Mouse (Mus musculus) bone marrow, adult 2 months (tissue): ENCODE results near the gene Cd300e. TPM values are rescaled to one million over a fixed set of nuclear protein-coding genes. Genes with fewer than 3 reads are reported as not detected.

Experiments
- H3K27ac ChIP-seq: fragments of 200-500 bp; 2 replicates; pipeline ENCODE4 v1.5.1; 2012; ENCODE audit warnings: low read depth, mild to moderate bottlenecking, control low read depth, inconsistent platforms, low read length; ENCODE audit not compliant: control insufficient read depth, poor library complexity, insufficient read depth
- H3K4me1 ChIP-seq: fragments of 200-500 bp; 2 replicates; pipeline ENCODE4 v1.6.1; 2011; ENCODE audit warnings: low read length; ENCODE audit not compliant: control insufficient read depth, insufficient read depth
- H3K4me3 ChIP-seq: fragments of 200-500 bp; replicated peaks from 2 replicates; pipeline ENCODE3; 2011; ENCODE audit warnings: mild to moderate bottlenecking, low read depth, low read length, control low read depth; ENCODE audit not compliant: control insufficient read depth
- CTCF ChIP-seq: fragments of 200-500 bp; IDR thresholded peaks from 2 replicates; pipeline ENCODE4 v1.5.1; 2011; ENCODE audit warnings: low read length, control low read depth; ENCODE audit not compliant: control insufficient read depth, insufficient read depth
- POLR2A ChIP-seq: fragments of 200-500 bp; IDR thresholded peaks from 2 replicates; pipeline ENCODE4 v1.6.1; 2011; ENCODE audit warnings: low read depth, mild to moderate bottlenecking, control low read depth, low read length, borderline replicate concordance; ENCODE audit not compliant: control insufficient read depth
- WGBS: fragments of 180-500 bp; shearing (Covaris S2); methylation state at CpG from one replicate; pipeline ENCODE4 v1.1.7; 2018; 5-methylcytosine and 5-hydroxymethylcytosine counted together
- polyA plus RNA-seq: library from polyadenylated mRNA; stranded (reverse); fragments of >200 nt; gene quantifications from 2 replicates; pipeline ENCODE4 v1.2.4, GENCODE M21; 2011; ENCODE audit warnings: low replicate concordance; ENCODE audit not compliant: missing spikeins, insufficient read depth, insufficient read length

Cd300e gene
- polyA plus RNA-seq, 1 experiment = not detected

DNA sequence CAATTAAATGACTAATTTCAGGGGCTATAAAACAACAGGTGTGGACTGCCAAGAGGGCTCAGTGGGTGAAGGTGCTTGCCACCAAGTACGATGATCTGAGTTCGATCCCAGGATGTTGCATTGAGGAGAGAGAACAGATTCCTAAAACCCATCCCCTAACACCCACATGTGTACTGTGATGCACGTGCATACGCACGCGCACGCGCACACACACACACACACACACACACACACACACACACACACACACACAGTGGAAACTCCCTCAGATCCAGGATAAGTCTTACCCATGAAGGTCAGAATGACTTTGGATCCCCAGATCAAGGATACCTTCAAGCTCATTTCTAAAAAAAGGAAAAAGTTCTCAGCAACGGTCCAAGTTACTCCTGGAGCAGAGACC is 40.1 kb upstream of the Cd300e start:
- TF ChIP-seq CTCF (no peak), POLR2A (no peak)
- peaks cover 3% of the 10 kb centered on the region; the same call in 1 of the 2 replicates for H3K4me1 ChIP-seq
- no peak overlapping the region for H3K4me3 ChIP-seq
- H3K27ac ChIP-seq = no peak overlapping the region
- WGBS = 80% methylated on average over 9 of the region's 9 CpGs

DNA sequence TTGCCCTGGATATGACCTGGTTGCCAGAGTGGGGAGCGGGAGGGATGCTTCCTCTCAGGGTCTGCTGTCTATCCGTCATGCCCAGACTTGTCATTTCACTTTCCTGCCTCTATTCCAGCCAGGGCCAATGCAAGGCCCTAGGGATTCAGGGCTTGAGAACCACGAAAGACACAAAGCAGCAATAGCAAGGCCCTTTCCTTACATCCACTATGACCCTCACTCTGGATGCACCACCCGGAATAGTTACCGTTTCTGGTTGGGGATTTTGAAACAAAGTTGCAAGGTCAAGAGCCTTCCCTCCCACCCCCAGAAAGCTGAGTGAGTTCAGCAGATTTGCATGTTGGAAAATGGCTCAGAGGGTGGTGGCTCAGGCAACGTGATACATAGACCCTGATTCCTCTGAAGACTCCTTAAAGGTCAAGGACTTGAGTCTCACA is 39.7 kb upstream of the Cd300e start:
- H3K27ac ChIP-seq = no peak overlapping the region
- 82% methylated on average over 6 of the region's 6 CpGs for WGBS
- H3K4me1 ChIP-seq = peaks cover 2% of the 10 kb centered on the region; the same call in 1 of the 2 replicates
- TF ChIP-seq POLR2A = no peak
- TF ChIP-seq CTCF = no peak
- H3K4me3 ChIP-seq = no peak overlapping the region

DNA sequence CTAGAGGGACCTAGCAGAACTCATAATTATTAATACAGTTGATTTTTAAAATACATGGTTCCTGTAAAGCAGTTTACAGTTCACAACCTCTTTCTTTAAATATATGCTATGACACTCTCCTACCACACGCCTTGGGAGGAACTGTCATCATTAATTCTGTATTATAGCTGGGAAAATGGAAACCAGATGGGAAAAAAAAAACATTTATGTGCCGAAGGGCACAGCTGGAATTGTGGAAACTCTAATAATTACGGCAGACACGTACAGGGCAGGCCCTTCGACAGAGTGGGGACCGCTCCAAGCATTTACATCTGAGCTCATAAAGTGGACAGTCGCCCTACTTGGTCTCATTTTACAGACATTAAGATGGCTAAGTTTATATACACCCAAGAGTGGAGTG is 38.8 kb upstream of the Cd300e start:
- Histone ChIP-seq H3K27ac (no peak overlapping the region), H3K4me1 (peaks cover 2% of the 10 kb centered on the region; the same call in 1 of the 2 replicates), H3K4me3 (no peak overlapping the region)
- no peak for TF ChIP-seq CTCF
- no peak for TF ChIP-seq POLR2A
- WGBS = 83% methylated on average over 7 of the region's 7 CpGs

DNA sequence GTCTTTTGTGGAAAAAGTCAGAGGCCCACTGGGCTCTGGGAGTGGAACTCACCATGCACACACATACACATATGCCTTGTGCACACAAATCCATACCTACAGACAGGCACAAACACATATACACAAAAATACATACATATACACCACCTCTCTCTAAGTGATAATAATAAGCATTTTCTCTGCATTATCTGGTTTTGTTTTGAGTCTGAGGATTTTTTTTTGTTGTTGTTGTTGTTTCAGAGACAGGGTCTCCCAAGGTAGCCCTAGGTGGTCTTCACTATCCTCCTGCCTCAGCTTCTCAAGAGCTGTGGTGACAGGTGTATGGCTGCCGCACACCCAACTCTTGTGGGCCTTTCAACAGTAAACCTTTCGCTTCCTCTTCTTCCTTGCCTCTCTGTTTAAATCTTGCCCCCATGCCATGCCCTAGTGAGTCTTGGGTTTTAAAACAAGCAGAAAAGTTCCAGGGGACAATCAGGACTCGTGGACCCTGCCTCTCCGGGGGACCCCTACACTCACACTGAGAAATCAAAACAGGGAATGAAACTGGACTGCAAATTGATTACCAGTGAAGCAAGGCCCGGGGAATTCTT is 38.1 kb upstream of the Cd300e start:
- 57% methylated on average over 5 of the region's 5 CpGs for whole genome bisulfite sequencing
- Histone ChIP-seq H3K27ac (no peak overlapping the region), H3K4me1 (peaks cover 2% of the 10 kb centered on the region; the same call in 1 of the 2 replicates), H3K4me3 (no peak overlapping the region)
- no peak for TF ChIP-seq POLR2A
- TF ChIP-seq CTCF = no peak

DNA sequence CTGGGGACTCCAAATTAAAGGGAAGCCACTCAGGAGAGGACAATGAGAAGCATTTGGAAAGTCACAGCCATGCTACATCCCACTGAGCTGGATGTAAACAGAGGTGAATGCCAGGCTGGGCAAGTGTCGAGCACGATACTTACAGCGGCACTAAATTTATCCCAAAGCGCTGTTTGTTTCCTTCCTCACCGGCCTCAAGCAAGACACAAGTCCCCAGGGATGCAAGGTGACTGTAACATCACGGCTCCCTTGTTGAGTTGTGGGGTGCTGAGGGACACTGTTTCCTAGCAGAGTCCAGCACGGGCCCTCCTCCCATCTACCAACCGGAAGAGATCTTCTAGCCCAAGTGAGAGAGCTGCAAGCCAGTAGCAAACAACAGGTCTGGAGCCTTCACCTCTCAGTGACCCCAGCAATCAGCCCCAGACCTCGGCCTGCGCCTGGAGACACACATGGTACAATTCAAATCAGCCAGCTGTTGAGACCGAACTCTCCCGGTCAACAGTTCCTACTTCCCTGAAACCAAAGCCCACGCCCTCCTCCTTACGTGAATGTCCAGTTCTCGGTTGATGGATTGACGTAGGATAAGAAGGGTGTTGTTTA is 37.4 kb upstream of the Cd300e start:
- H3K4me3 ChIP-seq = no peak overlapping the region
- peaks cover 2% of the 10 kb centered on the region; the same call in 1 of the 2 replicates for H3K4me1 ChIP-seq
- TF ChIP-seq POLR2A (no peak), CTCF (no peak)
- whole genome bisulfite sequencing = 78% methylated on average over 16 of the region's 16 CpGs
- no peak overlapping the region for H3K27ac ChIP-seq

DNA sequence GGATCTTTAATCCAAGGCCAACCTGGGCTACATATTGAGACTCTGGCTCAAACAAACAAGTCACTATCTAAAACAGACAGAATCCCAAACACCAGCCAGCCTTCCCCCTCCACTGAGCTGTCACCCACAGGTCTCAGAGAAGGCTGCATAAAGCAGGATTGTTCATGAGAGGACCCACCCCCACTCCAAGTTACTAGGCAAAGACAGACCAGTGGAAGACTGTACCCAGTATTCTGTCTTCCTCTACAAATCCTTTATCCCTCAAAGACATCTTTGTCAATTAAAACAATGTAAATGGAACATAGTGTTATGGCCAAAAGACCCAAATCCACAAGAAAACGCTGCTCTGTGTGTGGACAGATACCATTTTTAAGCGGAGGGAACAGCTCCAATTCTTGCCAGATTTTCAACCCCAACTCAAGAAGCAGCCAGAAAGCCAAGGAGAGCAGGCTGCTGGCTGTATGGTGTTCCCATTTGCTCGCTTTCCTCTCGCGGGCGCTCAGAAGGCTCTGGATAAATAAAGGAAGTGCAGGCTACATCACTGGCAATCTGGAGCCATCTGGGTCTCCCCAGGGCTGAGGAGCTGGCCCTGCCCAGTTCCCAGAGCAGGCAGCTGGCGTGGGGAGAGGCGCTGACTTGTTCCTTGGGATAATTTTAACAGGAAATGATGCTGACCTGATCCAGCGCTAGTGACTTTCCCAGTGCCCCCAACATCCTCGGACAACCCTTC is 36.4 kb upstream of the Cd300e start:
- 61% methylated on average over 10 of the region's 10 CpGs for WGBS
- TF ChIP-seq CTCF (no peak), POLR2A (no peak)

DNA sequence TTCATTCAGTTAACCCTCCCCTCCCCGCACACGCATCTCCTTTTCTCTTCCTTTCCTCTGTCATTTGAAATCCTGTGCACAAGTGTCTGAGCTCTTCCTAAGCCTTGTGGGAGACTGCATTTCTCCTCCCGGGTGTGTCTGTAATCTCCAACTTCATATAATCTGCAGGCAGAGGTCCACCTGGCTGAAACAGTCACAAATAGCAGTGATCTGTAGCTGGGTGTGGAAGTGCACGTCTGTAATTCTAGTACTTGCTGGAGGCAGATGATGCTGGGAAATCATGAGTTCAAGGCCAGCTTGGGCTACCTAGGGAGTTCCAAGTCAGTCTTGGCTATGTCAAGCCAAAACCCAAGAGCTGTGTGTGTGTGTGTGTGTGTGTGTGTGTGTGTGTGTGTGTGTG is 30.2 kb upstream of the Cd300e start:
- WGBS = 26% methylated on average over 4 of the region's 4 CpGs
- TF ChIP-seq POLR2A (no peak), CTCF (no peak)
- H3K4me3 ChIP-seq = no peak overlapping the region
- H3K27ac ChIP-seq = no peak overlapping the region
- no peaks in the 10 kb centered on the region; the same call in 1 of the 2 replicates for H3K4me1 ChIP-seq

More for the DNA sequence above, 36.4 kb upstream of the Cd300e start:
- no peaks in the 10 kb centered on the region for H3K4me1 ChIP-seq
- H3K27ac ChIP-seq = no peak overlapping the region
- H3K4me3 ChIP-seq = no peak overlapping the region

DNA sequence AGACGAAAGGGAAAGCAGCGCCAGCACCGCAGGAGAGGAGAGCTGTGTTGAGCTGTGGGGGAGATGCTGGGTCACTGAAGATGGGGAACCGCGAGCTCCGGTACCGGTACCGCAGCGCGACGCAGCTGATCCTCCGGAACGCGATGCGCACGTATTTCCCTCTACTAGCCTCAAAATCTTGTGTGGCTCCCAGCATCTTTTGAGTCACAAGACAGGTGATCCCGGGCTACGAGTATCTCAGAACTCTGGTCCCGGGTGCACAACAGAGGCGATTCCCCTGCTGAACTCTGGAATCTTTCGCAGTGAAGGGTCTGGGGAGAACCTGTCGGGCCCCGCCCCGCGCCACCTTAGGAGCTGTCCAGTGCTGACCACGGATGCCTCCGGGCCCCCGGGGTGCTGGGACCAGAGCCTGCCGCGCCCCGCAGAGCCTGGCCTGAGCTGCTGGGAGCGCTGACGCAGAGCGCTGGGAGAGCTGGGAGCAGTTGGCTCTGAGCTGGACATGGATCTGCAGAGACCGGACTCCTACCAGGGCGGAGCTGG is 29.5 kb upstream of the Cd300e start, which contains the start of gene Rab37:
TSS of gene Rab37 (plus strand) at position 70 of the 540 bp plus-strand sequence.
- 5% methylated on average over 36 of the region's 36 CpGs for WGBS
- H3K27ac ChIP-seq = no peak within 1 kb of the TSS
- H3K4me1 ChIP-seq = no peaks in the 10 kb centered on the region; the same call in 1 of the 2 replicates
- TF ChIP-seq CTCF = no peak
- TF ChIP-seq POLR2A = no peak
- no peak within 1 kb of the TSS for H3K4me3 ChIP-seq
